In genomic region chr12:105338256-105338977, GRCm38 (mm10) we compare ENCODE assay signal across 16 mouse cellular contexts. TPM values are rescaled to one million over a fixed set of nuclear protein-coding genes. Genes with fewer than 3 reads are reported as not detected.
A peak's percentile ranks its signal among the peaks of the same experiment; 100 is the strongest.
DNase-seq lines count a peak whose midpoint lies in the region; ATAC-seq and TF ChIP-seq lines count a peak whose summit lies in the region.
"Had no signal": no experiment of that assay in that cellular context is flagged by ENCODE, and none has a peak within 500 bp of the region (broad histone marks: within the 10 kb centered on the region; RNA-seq: fewer than 3 reads in every experiment).

No protein-coding gene starts in this region.

- peak overlapping the region; percentile 72; the same call in 1 of the 2 replicates for H3K9ac ChIP-seq in hindbrain, embryonic 13.5 days
- H3K9ac ChIP-seq in forebrain, postnatal 0 days, result no peak overlapping the region
- H3K9ac ChIP-seq in neural tube, embryonic 14.5 days (replicated peaks; ENCODE audit: low read depth, low read length), result no peak overlapping the region
- H3K9ac ChIP-seq: embryonic facial prominence, embryonic 12.5 days; liver, embryonic 14.5 days had no signal

- H3K27ac ChIP-seq in hindbrain, embryonic 13.5 days, result no peak overlapping the region
- H3K27ac ChIP-seq in hindbrain, embryonic 10.5 days, result no peak overlapping the region
- H3K27ac ChIP-seq in cerebellum, adult 2 months (ENCODE audit: insufficient read depth, low read length), result peak overlapping the region; percentile 90; the same call in 1 of the 2 replicates
- no peak overlapping the region for H3K27ac ChIP-seq in forebrain, postnatal 0 days (ENCODE audit: low read depth, low read length)
- H3K27ac ChIP-seq in neural tube, embryonic 14.5 days (ENCODE audit: low read depth, low read length), result no peak overlapping the region
- H3K27ac ChIP-seq: embryonic facial prominence, embryonic 12.5 days; kidney, postnatal 0 days; limb, embryonic 10.5 days; liver, embryonic 14.5 days had no signal

- TF ChIP-seq POLR2A in cerebellum, adult 2 months (IDR thresholded peaks at IDR 0.05; ENCODE audit: borderline replicate concordance, insufficient read depth, low read length), result 0 out of 2 replicates have a peak, but pooled peaks have one; percentile 25

- DNase-seq in hindbrain, embryonic 10.5 days (ENCODE audit: low spot score), result no peak
- DNase-seq in cerebellum, adult 2 months, result peak; percentile 84 to 88
- no peak for DNase-seq in forebrain, postnatal 0 days
- no peak for DNase-seq in kidney, postnatal 4 days
- DNase-seq in spleen, postnatal 36 days (ENCODE audit: low spot score in 2 of 2), result no peak
- DNase-seq: adrenal gland, postnatal 10 days; gastrocnemius, postnatal 36 days; lung, postnatal 10 days had no signal

- H3K27me3 ChIP-seq in hindbrain, embryonic 13.5 days, result peaks cover 37% of the 10 kb centered on the region
- H3K27me3 ChIP-seq in hindbrain, embryonic 10.5 days (ENCODE audit: insufficient read depth, poor library complexity, severe bottlenecking), result peaks cover 52% of the 10 kb centered on the region
- H3K27me3 ChIP-seq in cerebellum, adult 2 months (ENCODE audit: control insufficient read depth, insufficient read depth, low read length), result no peaks in the 10 kb centered on the region
- H3K27me3 ChIP-seq in forebrain, postnatal 0 days (ENCODE audit: insufficient read depth, low read length), result no peaks in the 10 kb centered on the region
- no peaks in the 10 kb centered on the region; the same call in 1 of the 2 replicates for H3K27me3 ChIP-seq in neural tube, embryonic 14.5 days (ENCODE audit: control insufficient read depth, insufficient read depth, low read length)

- TF ChIP-seq CTCF in cerebellum, adult 2 months (IDR thresholded peaks at IDR 0.05; ENCODE audit: borderline replicate concordance, insufficient read depth, low read depth, low read length), result no peak
- TF ChIP-seq CTCF in forebrain, postnatal 0 days (IDR thresholded peaks at IDR 0.05; ENCODE audit: low read depth), result no peak

- peaks cover 52% of the 10 kb centered on the region for H3K4me1 ChIP-seq in hindbrain, embryonic 13.5 days (replicated peaks)
- H3K4me1 ChIP-seq in hindbrain, embryonic 10.5 days (replicated peaks), result peaks cover 30% of the 10 kb centered on the region
- H3K4me1 ChIP-seq in cerebellum, adult 2 months (ENCODE audit: control insufficient read depth, insufficient read depth, low read length), result peaks cover 39% of the 10 kb centered on the region
- 0 out of 2 replicates have a peak, but pooled peaks cover 4% of the 10 kb centered on the region for H3K4me1 ChIP-seq in forebrain, postnatal 0 days (ENCODE audit: insufficient read depth)
- H3K4me1 ChIP-seq in neural tube, embryonic 14.5 days (ENCODE audit: control insufficient read depth, insufficient read depth, low read length), result peaks cover 14% of the 10 kb centered on the region; the same call in 1 of the 2 replicates

- H3K4me2 ChIP-seq in hindbrain, embryonic 13.5 days, result peak overlapping the region; percentile 73
- H3K4me2 ChIP-seq in forebrain, postnatal 0 days (ENCODE audit: low read depth), result peak overlapping the region; percentile 87
- H3K4me2 ChIP-seq in neural tube, embryonic 14.5 days (ENCODE audit: low read depth, low read length), result peak overlapping the region; percentile 81

- H3K9me3 ChIP-seq in hindbrain, embryonic 13.5 days, result no peaks in the 10 kb centered on the region
- no peaks in the 10 kb centered on the region for H3K9me3 ChIP-seq in hindbrain, embryonic 10.5 days
- H3K9me3 ChIP-seq in forebrain, postnatal 0 days (ENCODE audit: low read length), result no peaks in the 10 kb centered on the region
- no peaks in the 10 kb centered on the region for H3K9me3 ChIP-seq in neural tube, embryonic 14.5 days (ENCODE audit: control insufficient read depth, low read length)
- H3K9me3 ChIP-seq: embryonic facial prominence, embryonic 12.5 days; limb, embryonic 10.5 days had no signal

- peak overlapping the region; percentile 61 for H3K4me3 ChIP-seq in hindbrain, embryonic 13.5 days
- no peak overlapping the region for H3K4me3 ChIP-seq in hindbrain, embryonic 10.5 days
- H3K4me3 ChIP-seq in cerebellum, adult 2 months (replicated peaks; ENCODE audit: insufficient read depth, low read depth, low read length), result peak overlapping the region; percentile 94
- H3K4me3 ChIP-seq in forebrain, postnatal 0 days (ENCODE audit: low read depth, low read length), result peak overlapping the region; percentile 77
- H3K4me3 ChIP-seq in neural tube, embryonic 14.5 days (ENCODE audit: low read depth, low read length), result peak overlapping the region; percentile 69

- ATAC-seq in hindbrain, embryonic 13.5 days (ENCODE audit: low FRiP score), result no peak
- no peak for ATAC-seq in forebrain, postnatal 0 days
- no peak for ATAC-seq in neural tube, embryonic 14.5 days (ENCODE audit: low read depth)

- no peaks in the 10 kb centered on the region for H3K36me3 ChIP-seq in hindbrain, embryonic 13.5 days
- H3K36me3 ChIP-seq in hindbrain, embryonic 10.5 days, result no peaks in the 10 kb centered on the region
- H3K36me3 ChIP-seq in forebrain, postnatal 0 days (ENCODE audit: insufficient read depth), result no peaks in the 10 kb centered on the region
- H3K36me3 ChIP-seq in neural tube, embryonic 14.5 days (ENCODE audit: control insufficient read depth, insufficient read depth, low read length), result no peaks in the 10 kb centered on the region
- H3K36me3 ChIP-seq: embryonic facial prominence, embryonic 12.5 days; G1E; limb, embryonic 10.5 days had no signal

- WGBS in hindbrain, embryonic 13.5 days, result 82% methylated on average over 11 of the region's 11 CpGs
- WGBS in hindbrain, embryonic 10.5 days, result 83% methylated on average over 11 of the region's 11 CpGs
- 16% methylated on average over 11 of the region's 11 CpGs for WGBS in cerebellum, adult 2 months
- WGBS in forebrain, postnatal 0 days, result 82% methylated on average over 11 of the region's 11 CpGs
- 75% methylated on average over 11 of the region's 11 CpGs for WGBS in neural tube, embryonic 14.5 days

RNA-seq across cellular contexts. Expression of gene Tunar, which starts 4.7 kb away (rescaled TPM):
- 9.7 and 10.7 TPM in 2 replicates for polyA plus RNA-seq in hindbrain, embryonic 13.5 days (2015; fragmentation: Nextera tagmentation; extraction: Ambion mirVana)
- polyA plus RNA-seq in hindbrain, embryonic 10.5 days (2016; fragmentation: Nextera tagmentation; extraction: Ambion mirVana), result 0.31 and 0.67 TPM in 2 replicates
- polyA plus RNA-seq in cerebellum, adult 2 months (2012; rRNA removed), result 29.6 and 32.4 TPM in 2 replicates
- total RNA-seq in forebrain, postnatal 0 days (2014; rRNA removed), result 16.6 and 16.9 TPM in 2 replicates
- polyA plus RNA-seq in forebrain, postnatal 0 days (2015; fragmentation: Nextera tagmentation; extraction: Ambion mirVana), result 6.7 and 12.0 TPM in 2 replicates
- polyA plus RNA-seq in neural tube, embryonic 14.5 days (2014; fragmentation: Nextera tagmentation; extraction: Ambion mirVana), result 19.7 and 29.9 TPM in 2 replicates
- total RNA-seq: gastrocnemius, postnatal 36 days had no signal
- polyA plus RNA-seq: G1E; heart, embryonic 14.5 days; liver, embryonic 14.5 days had no signal

Comparison
In these comparisons a context has a peak if more than half of its experiments do, and no peak if none do; other contexts are left out.
1. DNase-seq: peak in cerebellum, adult 2 months (2 of 2); none in hindbrain, embryonic 10.5 days (single experiment), forebrain, postnatal 0 days (single experiment), kidney, postnatal 4 days (0 of 2) and spleen, postnatal 36 days (0 of 2).
2. Peak in every context shown above with its lines, with median percentiles within 50 percentile points of each other: H3K4me2 ChIP-seq.